In genomic region chr1:170392771-170393728, GRCm38 (mm10) we compare ENCODE assay signal across 9 mouse cellular contexts.
DNase-seq lines count a peak whose midpoint lies in the region; ATAC-seq and TF ChIP-seq lines count a peak whose summit lies in the region.
"Had no signal": no experiment of that assay in that cellular context is flagged by ENCODE, and none has a peak within 500 bp of the region (broad histone marks: within the 10 kb centered on the region; RNA-seq: fewer than 3 reads in every experiment).

No protein-coding gene starts in this region.

- TF ChIP-seq EP300 in lung, postnatal 0 days (IDR thresholded peaks at IDR 0.05): peak; percentile 86

- H3K4me3 ChIP-seq in intestine, embryonic 16.5 days (ENCODE audit: low read length): no peak overlapping the region
- no peak overlapping the region for H3K4me3 ChIP-seq in lung, postnatal 0 days (ENCODE audit: low read depth, low read length)
- no peak overlapping the region for H3K4me3 ChIP-seq in midbrain, postnatal 0 days (ENCODE audit: low read depth, low read length)

- 0 out of 2 replicates have a peak overlapping the region, but pooled peaks have one; percentile 1 for H3K9ac ChIP-seq in intestine, embryonic 16.5 days (ENCODE audit: low read depth, low read length)
- no peak overlapping the region for H3K9ac ChIP-seq in lung, postnatal 0 days (replicated peaks; ENCODE audit: low read depth)
- H3K9ac ChIP-seq in midbrain, postnatal 0 days (replicated peaks; ENCODE audit: low read length, poor library complexity, severe bottlenecking): no peak overlapping the region

- H3K4me1 ChIP-seq in intestine, embryonic 16.5 days (ENCODE audit: control insufficient read depth, insufficient read depth, low read length): peaks cover 8% of the 10 kb centered on the region
- peaks cover 9% of the 10 kb centered on the region; the same call in 1 of the 2 replicates for H3K4me1 ChIP-seq in lung, postnatal 0 days (ENCODE audit: insufficient read depth, low read depth, low read length)
- no peaks in the 10 kb centered on the region for H3K4me1 ChIP-seq in midbrain, postnatal 0 days (ENCODE audit: insufficient read depth, low read length)

- ATAC-seq in intestine, embryonic 16.5 days: peak; percentile 92
- peak; percentile 96 for ATAC-seq in lung, postnatal 0 days
- ATAC-seq in midbrain, postnatal 0 days (ENCODE audit: low FRiP score): no peak
- ATAC-seq: hindbrain, embryonic 16.5 days had no signal

- DNase-seq in ES-CJ7 (ENCODE audit: low read depth, low spot score): peak; percentile 19
- peak; percentile 85 for DNase-seq in adrenal gland, adult 2 months
- peak; percentile 94 for DNase-seq in lung, postnatal 0 days (ENCODE audit: low spot score)
- no peak for DNase-seq in spleen, postnatal 36 days (ENCODE audit: low spot score in 2 of 2)
- no peak for DNase-seq in midbrain, postnatal 0 days (ENCODE audit: low spot score)
- no peak for DNase-seq in thymus, postnatal 25 days
- DNase-seq: midbrain, embryonic 14.5 days had no signal

- H3K4me2 ChIP-seq in intestine, embryonic 16.5 days (ENCODE audit: low read depth, low read length): no peak overlapping the region
- H3K4me2 ChIP-seq in lung, postnatal 0 days (replicated peaks; ENCODE audit: low read depth, low read length): peak overlapping the region; percentile 27; the same call in 1 of the 2 replicates
- no peak overlapping the region for H3K4me2 ChIP-seq in midbrain, postnatal 0 days (ENCODE audit: low read depth, low read length, poor library complexity, severe bottlenecking)

- H3K27ac ChIP-seq in intestine, embryonic 16.5 days (ENCODE audit: low read length): no peak overlapping the region
- H3K27ac ChIP-seq in lung, postnatal 0 days (ENCODE audit: low read length): peak overlapping the region; percentile 87
- no peak overlapping the region for H3K27ac ChIP-seq in midbrain, postnatal 0 days (ENCODE audit: low read depth, low read length)

- no peaks in the 10 kb centered on the region for H3K36me3 ChIP-seq in intestine, embryonic 16.5 days (ENCODE audit: control insufficient read depth, insufficient read depth, low read length)
- H3K36me3 ChIP-seq in lung, postnatal 0 days (ENCODE audit: insufficient read depth, low read length): no peaks in the 10 kb centered on the region
- H3K36me3 ChIP-seq in midbrain, postnatal 0 days (ENCODE audit: insufficient read depth, low read length): no peaks in the 10 kb centered on the region

- WGBS in intestine, embryonic 16.5 days: 55% methylated on average over 14 of the region's 14 CpGs
- WGBS in lung, postnatal 0 days: 40% methylated on average over 14 of the region's 14 CpGs
- 90% methylated on average over 14 of the region's 14 CpGs for WGBS in midbrain, postnatal 0 days

- H3K27me3 ChIP-seq in intestine, embryonic 16.5 days (replicated peaks; ENCODE audit: control insufficient read depth, insufficient read depth, low read length): no peaks in the 10 kb centered on the region
- H3K27me3 ChIP-seq in lung, postnatal 0 days (replicated peaks; ENCODE audit: insufficient read depth, low read length): no peaks in the 10 kb centered on the region
- H3K27me3 ChIP-seq in midbrain, postnatal 0 days (ENCODE audit: insufficient read depth, low read length): no peaks in the 10 kb centered on the region

- H3K9me3 ChIP-seq in intestine, embryonic 16.5 days (ENCODE audit: control insufficient read depth, low read length): no peaks in the 10 kb centered on the region
- no peaks in the 10 kb centered on the region for H3K9me3 ChIP-seq in lung, postnatal 0 days (ENCODE audit: low read length)
- no peaks in the 10 kb centered on the region for H3K9me3 ChIP-seq in midbrain, postnatal 0 days (ENCODE audit: low read length)

- 0 out of 2 replicates have a peak, but pooled peaks have one; percentile 9 for TF ChIP-seq CTCF in lung, postnatal 0 days (IDR thresholded peaks at IDR 0.05)
- no peak for TF ChIP-seq CTCF in midbrain, postnatal 0 days (IDR thresholded peaks at IDR 0.05)

Comparison
In these comparisons a context has a peak if more than half of its experiments do, and no peak if none do; other contexts are left out.
1. DNase-seq: peak in ES-CJ7 (single experiment), adrenal gland, adult 2 months (single experiment) and lung, postnatal 0 days (single experiment); none in spleen, postnatal 36 days (0 of 2), midbrain, postnatal 0 days (single experiment) and thymus, postnatal 25 days (single experiment).